Mouse (Mus musculus) megakaryocyte, embryonic 14.5 days (primary cell): ENCODE measurements around the gene 1110008L16Rik.

ENCODE experiments used
- FLI1 ChIP-seq: IDR thresholded peaks from 2 replicates; pipeline ENCODE4 v1.6.1; 2012; ENCODE audit warnings: low read length, inconsistent platforms, mixed read lengths
- GATA1 ChIP-seq: IDR thresholded peaks from 3 replicates; pipeline ENCODE4 v1.6.1; 2012; ENCODE audit warnings: mixed read lengths, low read length, inconsistent platforms, borderline replicate concordance

GRCm38 (mm10) chr12:55313901-55314300 lies 14.5 kb downstream of the 1110008L16Rik start:
- TF ChIP-seq FLI1: no peak
- no peak for TF ChIP-seq GATA1
